Mouse (Mus musculus) cerebellum, adult 2 months (tissue): ENCODE measurements around the gene Mob3b. TPM values are rescaled to one million over a fixed set of nuclear protein-coding genes. Genes with fewer than 3 reads are reported as not detected.
A peak's percentile ranks its signal among the peaks of the same experiment; 100 is the strongest.

Experiments used
- DNase-seq, 2 experiments: peaks; one replicate each; pipeline ENCODE4 v3.0.0; 2021
- H3K27ac ChIP-seq: fragments of 200-500 bp; 2 replicates; pipeline ENCODE4 v1.5.1; 2012; ENCODE audit warnings: low read length, control low read depth, inconsistent platforms; ENCODE audit not compliant: insufficient read depth
- H3K27me3 ChIP-seq: fragments of 200-500 bp; 2 replicates; pipeline ENCODE4 v1.6.1; 2012; ENCODE audit warnings: inconsistent platforms, mild to moderate bottlenecking, low read length, moderate library complexity; ENCODE audit not compliant: control insufficient read depth, insufficient read depth
- H3K4me1 ChIP-seq: fragments of 200-500 bp; 2 replicates; pipeline ENCODE4 v1.6.1; 2011; ENCODE audit warnings: low read length; ENCODE audit not compliant: control insufficient read depth, insufficient read depth
- H3K4me3 ChIP-seq: fragments of 200-500 bp; replicated peaks from 2 replicates; pipeline ENCODE3; 2011; ENCODE audit warnings: mild to moderate bottlenecking, low read depth, low read length, control low read depth; ENCODE audit not compliant: insufficient read depth
- CTCF ChIP-seq: fragments of 200-500 bp; IDR thresholded peaks from 2 replicates; pipeline ENCODE4 v1.5.1; 2011; ENCODE audit warnings: low read depth, mild to moderate bottlenecking, control low read depth, low read length, moderate library complexity, borderline replicate concordance; ENCODE audit not compliant: insufficient read depth
- POLR2A ChIP-seq: fragments of 200-500 bp; IDR thresholded peaks from 2 replicates; pipeline ENCODE4 v1.6.1; 2011; ENCODE audit warnings: low read length, control low read depth, borderline replicate concordance; ENCODE audit not compliant: insufficient read depth
- WGBS: fragments of 180-500 bp; shearing (Covaris S2); methylation state at CpG from one replicate; pipeline ENCODE4 v1.1.7; 2018; 5-methylcytosine and 5-hydroxymethylcytosine counted together
- polyA plus RNA-seq: library from polyadenylated mRNA; depleted of rRNA; stranded (reverse); fragments of >200 nt; gene quantifications from 2 replicates; pipeline ENCODE4 v1.2.3, GENCODE M21; 2012

The Mob3b gene
- polyA plus RNA-seq, 1 experiment, result 9.5 TPM

DNA sequence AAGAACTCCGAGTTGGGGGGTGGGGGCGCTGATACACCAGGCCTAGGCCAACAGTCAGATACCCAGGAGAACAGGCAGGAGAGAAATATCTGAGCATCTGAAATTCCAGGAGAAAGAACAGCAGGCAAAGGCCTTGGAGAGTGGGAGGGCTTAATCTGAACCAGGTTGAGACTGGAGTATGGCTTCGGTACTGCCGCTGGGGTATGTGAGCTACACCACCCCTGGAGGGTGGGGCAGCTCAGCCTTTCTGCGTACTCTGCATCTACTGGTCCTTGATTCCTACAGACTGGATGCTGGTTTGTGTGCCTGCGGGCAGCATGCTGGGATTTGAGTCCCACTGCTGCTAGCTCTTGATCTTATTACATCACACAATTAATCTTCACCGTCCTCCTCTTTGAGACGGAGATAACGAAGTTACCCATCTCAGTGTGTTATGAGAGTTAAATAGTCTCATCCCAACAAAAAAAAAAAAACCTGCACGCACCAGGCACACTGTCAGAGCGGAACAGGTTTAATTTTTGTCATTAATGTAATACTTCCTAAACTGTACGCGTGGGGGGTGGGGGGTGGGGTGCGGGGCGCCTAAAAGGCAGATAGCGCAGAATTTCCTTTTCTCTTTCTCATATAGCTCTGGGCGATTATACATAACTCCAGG is 57.9 kb downstream of the Mob3b start:
- WGBS, result 21% methylated on average over 17 of the region's 17 CpGs

DNA sequence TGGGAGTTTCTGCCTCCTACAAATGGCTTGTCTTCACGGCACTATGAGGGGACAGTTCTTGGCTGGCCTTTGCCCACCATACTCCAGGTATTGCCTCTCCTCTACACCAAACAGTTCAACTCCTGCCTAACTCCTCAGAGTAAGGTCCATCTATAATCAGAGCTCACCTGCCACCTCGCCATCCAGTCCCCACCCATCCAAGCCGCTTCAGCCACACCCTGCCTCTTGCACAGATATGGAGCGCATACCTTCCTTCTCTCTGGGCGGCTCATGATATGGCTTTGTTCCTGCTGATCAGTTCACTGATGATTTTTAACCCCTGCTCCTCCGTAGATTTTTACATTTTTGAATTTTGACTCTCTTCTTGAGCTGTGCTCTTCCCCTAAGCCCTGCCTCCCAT is 58.7 kb downstream of the Mob3b start:
- Histone ChIP-seq H3K4me3 (no peak overlapping the region), H3K27ac (no peak overlapping the region), H3K27me3 (no peaks in the 10 kb centered on the region), H3K4me1 (no peaks in the 10 kb centered on the region)
- DNase-seq, result no peak
- 96% methylated on average over 6 of the region's 6 CpGs for WGBS
- TF ChIP-seq POLR2A (no peak), CTCF (no peak)

More for the DNA sequence above, 57.9 kb downstream of the Mob3b start:
- Histone ChIP-seq H3K27ac (no peak overlapping the region), H3K27me3 (no peaks in the 10 kb centered on the region), H3K4me3 (peak overlapping the region; percentile 66), H3K4me1 (no peaks in the 10 kb centered on the region)
- DNase-seq, result no peak
- TF ChIP-seq POLR2A (no peak), CTCF (no peak)

GRCm38 (mm10) chr4:35096226-35097175 is 60.8 kb downstream of the Mob3b start:
- Histone ChIP-seq H3K27me3 (no peaks in the 10 kb centered on the region), H3K27ac (no peak overlapping the region), H3K4me1 (no peaks in the 10 kb centered on the region), H3K4me3 (no peak overlapping the region)
- TF ChIP-seq CTCF, result no peak
- TF ChIP-seq POLR2A, result no peak
- no peak for DNase-seq
- 88% methylated on average over 28 of the region's 28 CpGs for WGBS

DNA sequence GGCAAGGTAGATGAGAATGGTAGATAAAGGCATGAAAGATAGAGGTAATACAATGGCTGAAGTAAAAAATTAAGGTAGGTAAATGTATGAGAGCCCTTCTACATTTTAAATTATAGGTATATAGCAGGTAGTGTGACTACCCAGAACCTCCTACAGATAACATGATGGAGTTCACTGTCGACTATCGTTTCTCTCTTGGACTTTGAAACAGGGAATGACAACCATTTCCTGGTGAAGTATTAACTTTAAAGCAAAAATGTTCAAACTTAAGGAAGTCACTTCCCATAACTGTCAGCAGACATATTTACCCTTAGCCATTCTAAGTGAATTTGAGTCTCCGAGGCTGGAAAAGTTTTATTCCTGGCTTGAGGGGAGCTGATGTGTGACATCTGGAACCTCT is 64.8 kb downstream of the Mob3b start:
- 91% methylated on average over 3 of the region's 3 CpGs for WGBS

DNA sequence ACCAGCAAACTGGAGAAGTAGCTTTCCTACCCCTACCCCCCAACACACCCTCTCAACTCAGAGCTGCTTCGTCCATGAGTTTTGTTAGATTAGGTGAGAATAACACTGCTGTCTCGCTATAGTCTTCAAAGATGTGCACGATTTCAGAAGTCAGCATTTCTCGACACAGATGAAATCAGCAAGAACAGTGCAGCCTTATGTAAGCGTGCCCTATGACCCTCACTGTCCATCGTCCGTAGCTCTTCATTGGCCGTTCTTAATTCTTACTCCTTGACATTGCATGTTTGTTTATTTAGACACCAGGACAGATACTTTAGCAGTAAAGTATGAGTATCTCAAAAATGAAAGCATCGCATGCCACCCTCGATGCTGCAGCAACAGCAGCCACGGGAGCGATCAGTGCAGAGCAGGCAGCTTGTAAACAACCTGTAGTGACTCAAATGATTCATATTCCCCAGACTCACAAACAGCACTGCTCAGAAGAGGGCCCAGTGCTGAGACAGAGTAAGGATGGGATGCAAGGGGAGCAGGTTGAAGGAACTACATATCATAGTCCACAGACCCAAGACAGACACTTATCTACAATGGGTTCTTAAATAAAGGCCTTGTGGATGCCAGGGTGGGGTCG is 66.0 kb downstream of the Mob3b start:
- DNase-seq, result no peak

More for the DNA sequence above, 64.8 kb downstream of the Mob3b start:
- DNase-seq, result no peak
- TF ChIP-seq POLR2A (no peak), CTCF (no peak)
- Histone ChIP-seq H3K4me1 (no peaks in the 10 kb centered on the region), H3K27me3 (no peaks in the 10 kb centered on the region), H3K27ac (no peak overlapping the region), H3K4me3 (no peak overlapping the region)

GRCm38 (mm10) chr4:35089321-35090316 is 67.7 kb downstream of the Mob3b start:
- 0 out of 2 replicates have a peak overlapping the region, but pooled peaks have one; percentile 21 for H3K27ac ChIP-seq
- peak in 1 of 2 experiments; percentile 10 for DNase-seq
- 48% methylated on average over 14 of the region's 14 CpGs for WGBS
- H3K4me3 ChIP-seq, result no peak overlapping the region
- no peaks in the 10 kb centered on the region for H3K27me3 ChIP-seq
- no peak for TF ChIP-seq CTCF
- no peak for TF ChIP-seq POLR2A
- no peaks in the 10 kb centered on the region for H3K4me1 ChIP-seq

More for the DNA sequence above, 66.0 kb downstream of the Mob3b start:
- no peaks in the 10 kb centered on the region for H3K4me1 ChIP-seq
- H3K27me3 ChIP-seq, result no peaks in the 10 kb centered on the region
- H3K4me3 ChIP-seq, result no peak overlapping the region
- no peak overlapping the region for H3K27ac ChIP-seq
- TF ChIP-seq POLR2A, result no peak
- no peak for TF ChIP-seq CTCF
- 90% methylated on average over 13 of the region's 13 CpGs for WGBS
